Mouse (Mus musculus) lung, postnatal 4 days (tissue): ENCODE data around the gene Prom1.
"Not testable (repeated sequence)": the region's sequence is repeated elsewhere in the genome, so short reads cannot be mapped to it uniquely, and the experiment has no call there.

ENCODE experiments used
- DNase-seq, 2 experiments: peaks; one replicate each; pipeline ENCODE4 v3.0.0; 2021

Prom1 gene

GRCm38 (mm10) chr5:44101231-44102110, at the start of gene Prom1:
Gene Prom1, minus strand, starts transcription at chr5:44102032.
- peak; percentile 23 to 55 for DNase-seq

DNA sequence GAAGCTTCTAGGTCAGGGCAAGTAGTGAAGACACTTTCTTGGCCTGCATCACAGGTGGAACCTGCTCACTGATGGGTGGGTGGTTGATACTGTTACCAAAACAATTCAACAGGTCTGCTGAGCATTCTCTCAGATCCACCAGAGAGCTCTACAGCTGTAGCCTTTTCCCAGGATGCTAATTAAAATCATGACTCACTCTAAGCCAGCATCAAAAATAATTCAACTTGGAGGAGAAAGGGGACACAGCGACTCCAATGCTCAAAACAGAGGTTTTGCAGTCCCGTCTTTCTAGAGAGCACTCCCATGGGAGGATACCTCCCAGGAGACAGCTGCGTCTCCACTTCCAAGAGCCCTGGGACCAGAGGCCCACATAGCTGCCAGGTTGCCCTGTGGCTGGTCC, 45.9 kb upstream of the Prom1 start:
- DNase-seq = no peak

DNA sequence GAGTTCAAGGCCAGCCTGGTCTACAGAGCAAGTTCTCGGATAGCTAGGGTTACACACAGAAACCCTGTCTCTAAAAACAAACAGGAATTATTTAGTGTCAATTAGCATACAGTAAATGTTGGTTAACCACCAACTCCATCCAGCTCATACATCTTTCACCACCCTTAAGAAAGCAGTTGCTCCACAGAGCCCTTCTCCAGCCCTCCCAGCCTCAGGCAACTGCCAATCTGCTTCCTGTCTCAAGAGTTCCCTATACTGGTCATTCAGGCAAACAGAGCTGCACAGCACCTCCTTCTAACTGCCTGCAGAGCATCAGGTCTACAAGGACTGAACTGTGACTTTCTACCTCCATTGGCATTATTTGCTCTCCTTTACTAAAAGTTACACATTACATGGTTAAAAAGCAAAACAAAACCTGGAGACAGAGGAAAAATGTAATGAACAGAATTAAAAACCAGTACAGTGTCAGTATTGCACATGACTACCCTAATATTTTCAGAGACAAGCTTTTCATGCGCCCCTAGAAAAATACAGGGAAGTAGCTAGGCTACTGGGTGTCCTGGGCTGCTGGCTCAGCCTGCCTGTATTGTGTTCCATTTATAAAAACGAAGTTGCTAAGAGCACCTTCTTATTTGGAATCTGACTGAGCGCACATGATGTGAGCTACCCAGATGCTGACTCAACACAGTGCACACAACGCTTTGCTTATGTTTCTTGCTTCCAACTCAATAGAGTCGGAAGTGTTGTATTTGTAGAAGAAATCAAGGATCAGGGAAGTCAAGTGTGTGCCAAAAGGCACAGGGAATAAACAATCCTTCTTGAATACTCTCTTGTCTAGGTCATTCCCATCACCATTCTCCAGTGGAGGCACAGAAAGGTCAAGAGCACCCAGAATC, 44.9 kb upstream of the Prom1 start:
- no peak for DNase-seq

- DNase-seq = no peak
Measured at GRCm38 (mm10) chr5:44143467-44144235, 41.8 kb upstream of the Prom1 start.

DNA sequence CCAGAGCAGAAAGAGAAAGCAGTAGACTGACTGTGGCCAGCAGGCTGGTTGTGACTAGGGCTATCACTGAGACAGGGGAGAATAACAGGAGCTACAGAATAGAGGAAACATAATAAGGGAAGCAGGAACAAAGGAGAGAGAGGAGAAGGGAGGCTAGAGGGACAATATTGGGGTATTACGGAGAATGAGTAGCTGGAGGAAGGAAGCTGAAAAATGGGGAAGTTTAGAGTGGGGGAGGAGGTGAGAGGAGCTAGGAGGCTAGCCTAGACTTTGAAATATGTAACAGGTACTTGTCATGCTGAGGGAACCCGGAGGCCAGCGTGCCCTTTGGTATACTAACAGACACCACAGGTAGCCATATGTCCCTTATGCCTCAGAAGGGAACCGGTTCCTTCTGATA, 25.7 kb upstream of the Prom1 start:
- DNase-seq = no peak

DNA sequence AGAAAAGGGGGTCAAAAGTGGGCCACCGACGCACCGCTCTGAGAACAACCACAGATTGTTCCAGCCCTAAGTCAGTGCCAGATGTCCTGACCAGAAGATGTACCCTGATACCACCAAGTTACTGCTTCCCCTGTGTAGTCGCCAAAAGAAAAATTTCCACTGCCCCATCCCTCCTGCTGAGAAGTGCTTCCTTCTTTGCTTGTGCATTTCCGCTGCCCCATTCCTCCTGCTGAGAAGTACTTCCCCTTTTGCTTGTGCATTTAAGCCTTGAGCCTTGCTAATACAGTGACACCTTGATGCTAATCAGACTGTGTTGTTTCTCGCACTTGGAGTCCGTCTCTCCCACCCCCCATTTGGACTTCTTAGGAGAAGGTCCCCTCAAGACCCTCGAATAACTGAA, 24.7 kb upstream of the Prom1 start:
- DNase-seq = not testable (repeated sequence)

GRCm38 (mm10) chr5:44121390-44121789, 19.6 kb upstream of the Prom1 start:
- no peak for DNase-seq

- DNase-seq = no peak
Measured at GRCm38 (mm10) chr5:44113138-44113537, 11.3 kb upstream of the Prom1 start.

DNA sequence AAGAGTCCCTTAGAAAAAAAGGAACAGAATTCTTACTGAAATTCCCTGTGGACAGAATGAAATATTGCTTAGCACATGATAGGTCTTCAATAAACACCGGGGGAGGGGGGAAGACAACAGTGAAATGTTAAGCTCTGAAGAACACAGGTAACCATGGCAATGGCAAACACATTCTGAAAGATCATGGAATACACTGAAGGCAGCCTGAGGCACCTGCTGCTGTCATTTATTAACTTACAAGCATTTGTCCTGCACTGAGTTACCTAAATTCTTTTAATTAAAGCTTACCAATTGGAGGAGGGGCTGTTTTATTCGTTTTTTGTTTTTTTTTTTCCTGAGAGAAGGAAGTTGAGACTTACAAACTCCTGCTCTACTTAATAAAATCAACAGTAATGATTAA, 7.3 kb upstream of the Prom1 start:
- no peak for DNase-seq

DNA sequence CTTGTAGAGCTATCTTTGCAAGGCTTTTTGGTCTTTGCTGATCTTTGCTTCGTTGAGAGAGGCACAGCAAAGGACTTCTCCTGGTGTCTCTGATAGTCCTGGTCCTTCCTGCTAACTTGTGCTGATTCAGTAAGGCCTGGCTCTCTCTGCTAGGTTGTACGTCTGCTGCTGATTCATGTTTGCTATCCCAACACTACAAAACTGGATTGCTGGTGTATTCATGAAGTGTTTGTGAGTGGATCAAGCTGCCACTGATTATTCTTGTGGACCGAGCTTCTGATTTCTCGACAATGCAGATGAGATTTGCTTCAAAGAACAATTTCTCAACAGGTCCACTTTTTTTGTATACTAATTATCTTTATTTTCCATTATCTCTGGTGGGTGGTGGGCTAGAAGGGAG, 6.3 kb upstream of the Prom1 start:
- peak in 1 of 2 experiments; percentile 12 for DNase-seq

DNA sequence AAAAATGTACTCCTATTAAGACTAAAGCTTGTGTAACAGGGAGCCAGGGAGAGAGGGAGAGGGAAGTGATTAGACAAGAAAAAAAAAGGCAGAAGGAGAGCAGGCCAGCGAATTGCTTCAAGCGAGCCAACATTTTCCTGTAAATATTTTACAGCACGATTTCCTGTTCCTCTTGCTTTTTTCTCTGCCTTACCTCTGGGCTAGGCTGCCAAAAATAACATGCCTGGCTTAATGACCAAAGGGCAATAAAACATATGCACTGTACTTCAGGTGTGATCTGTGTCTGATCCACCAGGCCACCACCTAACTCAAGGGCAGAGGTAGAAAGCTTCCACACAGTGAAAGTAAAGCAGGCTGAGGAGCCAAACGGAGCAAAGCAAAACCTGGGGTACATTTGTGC, 3.4 kb upstream of the Prom1 start:
- DNase-seq = no peak

- DNase-seq = no peak
Measured at GRCm38 (mm10) chr5:44104686-44105085, 2.9 kb upstream of the Prom1 start.

- no peak for DNase-seq
Measured at GRCm38 (mm10) chr5:44104120-44104519, 2.3 kb upstream of the Prom1 start.

GRCm38 (mm10) chr5:44103121-44103520, 1.3 kb upstream of the Prom1 start:
- no peak for DNase-seq

DNA sequence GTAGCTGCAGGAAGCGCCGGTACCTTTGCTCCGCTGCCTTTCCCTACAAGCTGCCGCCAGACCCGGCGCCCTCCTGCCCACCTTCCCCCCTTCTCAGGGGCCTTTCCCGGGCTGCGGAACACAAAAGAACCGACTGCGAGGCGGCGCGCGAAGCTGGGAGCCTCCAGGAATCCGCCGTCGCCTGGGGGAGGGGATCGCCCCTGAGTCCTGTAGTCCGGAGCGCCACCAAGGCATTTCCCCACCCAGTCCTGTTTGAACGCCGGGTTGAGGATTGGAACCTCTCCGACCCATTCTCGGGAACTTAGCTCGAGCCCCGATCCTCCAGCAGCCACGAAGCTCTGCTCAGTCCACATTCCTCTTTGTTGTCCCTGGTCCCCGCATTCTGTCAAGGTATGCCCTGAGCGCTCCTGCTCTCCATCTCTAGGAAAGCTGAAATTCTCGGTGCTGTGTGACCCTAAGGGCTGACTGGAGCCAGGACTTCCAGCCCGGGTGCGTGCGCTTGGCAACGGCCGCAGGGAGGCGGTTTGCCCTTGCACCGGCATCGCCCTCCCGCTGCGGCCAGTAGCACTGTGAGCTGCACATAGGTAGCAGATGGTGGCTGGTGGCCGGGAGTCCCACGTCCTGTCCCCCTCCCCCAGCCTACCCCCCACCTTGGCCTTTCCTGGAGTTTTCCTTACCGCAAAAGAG, 1.1 kb downstream of the Prom1 start:
- DNase-seq = peak; percentile 65

DNA sequence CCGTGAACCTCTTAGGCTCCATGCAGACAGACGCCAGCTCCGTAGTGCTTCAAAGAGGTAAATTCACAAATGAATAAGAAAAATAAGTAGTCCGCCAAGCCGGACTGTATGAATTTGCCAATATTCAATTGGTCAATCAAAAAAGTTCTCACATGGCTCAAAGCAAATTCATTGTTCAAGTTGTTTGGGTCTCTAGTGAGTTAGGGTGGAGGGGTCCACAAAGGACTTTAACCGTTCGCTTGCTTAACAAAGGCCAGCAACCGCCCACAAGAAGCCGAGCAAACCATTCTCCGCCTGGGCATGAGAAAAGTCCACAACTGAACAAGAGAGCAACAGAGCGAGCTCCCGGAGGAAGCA, 1.7 kb downstream of the Prom1 start:
- no peak for DNase-seq

DNA sequence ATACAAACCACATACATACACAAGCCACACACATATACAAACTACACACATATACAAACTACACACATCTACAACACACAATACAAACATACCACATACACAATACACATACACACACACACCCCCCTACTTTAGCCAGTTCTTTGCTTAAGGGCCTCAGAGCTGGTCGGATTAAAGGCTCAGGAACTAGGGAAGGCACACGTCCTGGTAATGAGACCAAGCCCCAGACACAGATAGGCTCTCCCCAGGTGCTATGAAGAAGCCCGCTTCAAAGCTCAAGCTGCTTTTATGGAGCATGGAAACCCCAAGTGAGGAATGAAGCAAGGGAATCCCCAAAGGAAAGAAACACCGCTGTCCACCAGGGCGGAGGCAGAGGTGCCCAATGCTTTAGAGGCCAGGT, 4.8 kb downstream of the Prom1 start:
- DNase-seq = no peak

GRCm38 (mm10) chr5:44096106-44096505, 5.7 kb downstream of the Prom1 start:
- no peak for DNase-seq

DNA sequence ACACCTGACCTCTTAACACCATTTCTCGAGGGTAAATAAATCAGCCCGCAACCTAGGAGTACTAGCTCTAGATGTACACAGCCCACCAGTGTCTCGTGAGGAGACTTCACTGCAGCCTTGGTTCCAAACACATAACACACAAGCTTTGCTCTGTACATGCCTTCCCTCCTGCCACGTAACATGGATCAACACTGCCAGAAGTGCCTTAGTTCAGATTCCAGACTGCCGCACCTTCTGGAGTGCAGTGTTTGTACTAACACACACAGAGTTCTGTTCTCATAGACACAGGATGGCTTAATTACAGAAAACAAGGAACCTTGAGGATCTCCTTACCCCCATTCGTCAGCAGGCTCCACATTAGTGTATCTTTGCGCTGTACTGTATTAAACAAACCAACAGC, 6.1 kb downstream of the Prom1 start:
- DNase-seq = no peak

- DNase-seq = peak; percentile 34 to 65
Measured at GRCm38 (mm10) chr5:44087034-44087433, 14.8 kb downstream of the Prom1 start.

DNA sequence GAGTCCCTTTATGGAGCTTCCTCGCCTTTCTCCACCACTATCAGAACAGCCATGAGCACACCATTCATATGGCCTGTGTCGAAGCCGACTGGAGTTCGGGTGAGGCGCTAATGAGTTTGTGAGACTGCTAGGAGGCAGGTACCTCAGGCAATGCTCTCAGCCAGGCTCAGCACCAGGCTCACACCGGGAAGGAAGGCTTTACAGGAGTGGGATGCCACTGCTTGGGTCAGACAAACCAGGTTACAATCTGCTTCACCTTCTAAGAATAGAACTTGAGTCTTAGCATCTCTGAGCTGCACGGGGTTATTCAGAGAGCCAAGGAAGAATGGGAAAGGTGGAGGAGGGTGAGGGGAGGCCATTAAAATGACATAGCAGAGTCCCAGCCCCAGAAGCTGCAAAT, 16.0 kb downstream of the Prom1 start:
- no peak for DNase-seq

DNA sequence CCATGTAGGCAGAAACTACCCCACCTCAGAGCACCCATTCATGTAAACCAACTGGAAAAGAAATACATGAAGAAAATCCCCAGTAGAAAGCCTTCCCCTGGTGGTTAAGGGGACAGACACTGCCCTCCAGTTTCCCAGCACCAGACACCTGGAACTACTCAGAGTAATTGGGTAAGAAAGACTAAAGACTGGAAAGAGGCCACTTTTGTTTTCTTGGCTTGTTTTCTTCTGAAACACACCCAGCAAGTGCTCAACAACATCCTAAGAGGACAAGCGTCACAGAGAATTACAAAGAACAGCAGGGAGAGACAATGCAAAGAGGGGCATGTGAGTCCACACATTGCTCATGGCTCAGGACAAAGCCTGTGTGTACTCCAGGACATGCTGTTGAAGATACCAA, 20.7 kb downstream of the Prom1 start:
- DNase-seq = no peak
